Mouse (Mus musculus) granulocyte monocyte progenitor cell, adult 5-6 weeks (primary cell): ENCODE measurements around the gene Tfip11. TPM values are rescaled to one million over a fixed set of nuclear protein-coding genes. Genes with fewer than 3 reads are reported as not detected.
A peak's percentile ranks its signal among the peaks of the same experiment; 100 is the strongest.

Experiments
- ATAC-seq: replicated peaks from 2 replicates; pipeline ENCODE4 v1.8.0; 2016; ENCODE audit warnings: mild to moderate bottlenecking, moderate TSS enrichment, inconsistent platforms; ENCODE audit not compliant: poor library complexity, severe bottlenecking
- total RNA-seq, 2 experiments: library from RNA; stranded (forward) in 1 of 2; stranded (reverse) in 1 of 2; fragments of 200-712, 200-1000 nt in 1 of 2; fragments of >200 nt in 1 of 2; fragmentation: Nextera tagmentation in 1 of 2; gene quantifications; 2 replicates each; pipeline ENCODE4 v1.2.3; 2014 to 2017

The Tfip11 gene
- total RNA-seq, 2 experiments from 2014 or later = 16.6 to 20.1 TPM

GRCm38 (mm10) chr5:112289819-112290535, 36.2 kb upstream of the Tfip11 start:
- ATAC-seq = no peak

DNA sequence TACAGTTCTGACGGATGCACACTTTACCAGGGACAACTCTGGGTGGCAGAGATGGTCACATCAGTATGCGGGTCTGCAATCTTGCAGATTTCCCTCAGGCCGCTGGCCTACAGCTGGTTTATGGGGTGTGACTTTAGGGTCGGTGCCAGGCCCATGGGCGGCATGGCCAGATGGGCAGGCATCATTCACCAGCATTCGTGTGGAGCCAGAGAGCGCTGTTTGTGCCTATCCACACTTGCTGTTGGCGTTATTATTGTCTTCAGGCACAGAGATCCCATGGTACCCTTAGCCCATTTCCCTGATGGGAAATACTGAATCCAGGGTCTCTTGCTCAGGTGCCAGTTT, 35.6 kb upstream of the Tfip11 start:
- no peak for ATAC-seq

- ATAC-seq = no peak
Measured at GRCm38 (mm10) chr5:112291866-112292265, 34.3 kb upstream of the Tfip11 start.

- no peak for ATAC-seq
Measured at GRCm38 (mm10) chr5:112292343-112292980, 33.7 kb upstream of the Tfip11 start.

GRCm38 (mm10) chr5:112293800-112294199, 32.4 kb upstream of the Tfip11 start:
- no peak for ATAC-seq

DNA sequence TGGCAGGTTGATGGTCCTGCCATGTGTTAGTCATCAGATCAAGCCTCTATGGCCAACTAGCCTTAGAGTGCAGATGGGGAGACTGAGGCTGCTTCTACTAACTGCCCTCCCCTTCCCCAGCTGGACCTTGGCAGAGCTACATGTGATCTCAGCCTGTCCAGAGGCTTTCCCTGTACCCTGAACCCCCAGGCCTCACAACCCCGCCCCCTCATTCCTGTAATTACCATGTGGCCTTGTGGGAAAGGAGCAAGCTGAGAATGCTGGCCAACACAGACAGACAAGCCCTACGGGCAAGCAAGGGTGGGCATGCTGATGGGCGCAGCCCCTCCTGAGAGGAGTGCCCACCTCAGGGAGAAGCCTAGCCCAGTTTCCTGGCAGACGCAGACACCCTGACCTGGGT, 31.5 kb upstream of the Tfip11 start:
- no peak for ATAC-seq

DNA sequence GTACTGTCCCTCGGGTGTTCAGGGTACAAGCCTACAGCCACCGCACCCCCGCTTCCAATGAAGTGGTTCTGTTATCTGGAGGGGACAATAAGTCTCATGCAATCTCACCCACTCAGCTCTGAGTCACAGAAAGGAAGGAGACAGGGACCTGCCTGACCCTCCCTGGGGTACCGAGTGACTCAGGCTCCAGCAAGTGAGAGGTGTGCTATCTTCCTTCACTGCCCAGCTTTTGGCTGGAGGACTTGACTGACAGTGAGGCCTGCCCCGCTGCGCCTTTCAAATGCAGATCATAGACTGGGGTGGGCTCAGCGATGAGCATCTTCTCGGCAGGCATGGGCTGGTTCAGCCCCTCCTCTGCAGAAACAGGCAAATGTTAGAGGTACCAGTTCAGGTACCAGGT, 31.0 kb upstream of the Tfip11 start:
- ATAC-seq = no peak

DNA sequence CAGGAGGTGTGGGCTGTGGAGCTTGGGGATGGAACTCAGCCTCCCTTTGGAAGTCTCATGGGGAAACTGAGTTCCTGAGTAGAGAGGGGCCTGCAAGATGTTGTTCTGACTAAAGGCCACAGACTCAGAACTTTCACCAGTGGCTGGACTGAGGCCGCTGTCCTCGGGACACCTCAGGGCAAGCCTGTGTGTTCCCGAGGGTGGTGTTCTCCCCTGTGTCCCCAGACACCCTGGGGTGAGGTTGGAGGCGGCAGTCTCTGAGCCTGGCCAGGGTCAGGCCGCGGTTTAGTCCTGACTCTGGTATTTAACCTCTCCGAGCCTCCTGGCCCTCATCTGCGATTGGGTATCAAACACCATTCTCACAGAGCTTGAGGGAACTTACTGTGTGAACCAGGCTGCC, 30.6 kb upstream of the Tfip11 start:
- ATAC-seq = no peak

DNA sequence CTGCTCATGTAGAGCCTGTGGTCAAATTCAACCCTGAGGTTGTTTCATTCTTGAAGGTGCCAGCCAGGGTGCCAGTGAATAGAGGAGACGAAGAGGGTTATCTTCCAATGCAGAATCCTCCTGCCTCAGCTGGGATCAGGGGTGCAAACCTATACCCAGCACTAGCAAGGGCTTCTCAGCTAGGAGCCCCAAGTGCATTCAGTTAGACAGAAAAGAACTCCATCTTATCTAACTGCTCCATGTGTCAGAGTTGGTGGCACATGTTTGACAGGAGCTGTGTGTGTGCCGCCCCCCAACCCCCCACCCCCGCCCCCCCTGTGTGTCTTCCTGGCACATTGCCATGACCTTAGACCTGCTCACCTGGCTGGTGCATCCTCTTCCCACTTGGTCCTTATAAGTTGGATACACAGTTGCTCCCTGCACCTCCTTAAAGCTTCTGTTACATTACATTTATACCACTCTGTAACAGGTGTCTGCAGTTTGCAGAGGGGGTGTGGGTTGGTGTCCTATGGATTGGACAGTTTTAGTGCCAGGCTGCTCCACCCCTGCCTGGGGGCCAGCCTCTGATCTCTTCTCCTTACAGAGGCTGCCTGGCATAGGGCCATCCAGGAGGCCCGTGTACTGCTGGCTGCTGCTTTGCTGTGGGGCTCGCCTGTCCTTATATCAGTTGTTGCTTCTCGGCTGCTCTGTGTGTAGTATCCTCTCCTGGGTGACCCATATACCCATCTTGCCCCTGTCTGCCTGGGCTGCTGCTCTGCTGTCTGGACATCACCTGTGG, 29.6 kb upstream of the Tfip11 start:
- ATAC-seq = no peak

DNA sequence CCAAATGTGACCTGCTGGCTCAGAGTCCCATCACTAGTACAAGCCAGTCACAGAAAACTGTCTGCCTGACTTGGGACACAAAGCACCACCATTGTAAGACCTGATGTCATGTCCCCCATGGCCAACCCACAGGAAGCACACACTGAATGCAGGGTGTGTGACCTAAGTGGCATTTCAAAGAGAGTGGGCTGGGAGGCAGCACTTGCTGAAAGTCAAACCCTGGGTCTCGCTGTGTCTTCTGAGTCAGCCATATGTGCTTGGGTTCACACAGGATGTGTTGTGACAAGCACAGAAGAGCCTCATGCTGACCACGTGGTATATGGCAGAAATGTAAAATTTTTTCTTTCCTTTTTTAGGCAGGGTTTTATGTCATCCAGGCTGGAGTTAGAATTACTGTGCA, 28.9 kb upstream of the Tfip11 start:
- 0 out of 2 replicates have a peak, but pooled peaks have one; percentile 13 for ATAC-seq

- ATAC-seq = peak; percentile 69
Measured at GRCm38 (mm10) chr5:112298226-112298988, 27.8 kb upstream of the Tfip11 start.

DNA sequence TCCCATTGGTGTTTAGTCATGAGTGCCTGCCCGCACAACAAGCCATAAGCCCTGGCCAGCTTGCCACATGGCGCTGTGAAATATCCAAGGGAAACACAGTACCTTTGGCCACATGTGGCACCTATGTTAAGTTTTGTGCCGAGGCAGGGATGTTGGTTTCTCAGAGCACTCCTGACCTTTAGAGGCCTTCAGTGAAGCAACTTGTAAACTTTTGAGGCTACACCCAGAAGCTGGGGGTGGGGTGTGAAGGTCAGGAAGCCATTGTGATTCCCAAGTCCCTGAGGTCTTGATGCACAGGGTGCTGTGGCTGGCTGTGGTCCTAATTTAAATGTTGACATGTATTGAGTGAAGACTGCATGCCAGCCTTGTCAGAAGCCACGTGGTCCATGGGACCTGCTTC, 26.8 kb upstream of the Tfip11 start:
- ATAC-seq = no peak

DNA sequence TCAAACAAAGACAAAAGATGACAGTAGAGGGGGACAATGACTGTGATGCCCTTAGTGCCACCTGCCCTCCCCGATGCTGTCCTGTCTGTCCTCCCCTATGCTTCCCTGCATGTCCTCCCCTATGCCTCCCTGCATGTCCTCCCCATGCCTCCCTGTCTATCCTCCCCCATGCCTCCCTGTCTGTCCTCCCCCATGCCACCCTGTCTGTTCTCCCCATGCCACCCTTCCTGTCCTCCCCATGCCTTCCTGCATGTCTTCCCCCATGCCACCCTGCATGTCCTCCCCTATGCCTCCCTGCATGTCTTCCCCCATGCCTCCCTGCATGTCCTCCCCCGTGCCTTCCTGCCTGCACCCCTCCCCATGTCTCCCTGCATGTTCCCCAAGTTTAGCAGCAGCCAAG, 26.0 kb upstream of the Tfip11 start:
- no peak for ATAC-seq

DNA sequence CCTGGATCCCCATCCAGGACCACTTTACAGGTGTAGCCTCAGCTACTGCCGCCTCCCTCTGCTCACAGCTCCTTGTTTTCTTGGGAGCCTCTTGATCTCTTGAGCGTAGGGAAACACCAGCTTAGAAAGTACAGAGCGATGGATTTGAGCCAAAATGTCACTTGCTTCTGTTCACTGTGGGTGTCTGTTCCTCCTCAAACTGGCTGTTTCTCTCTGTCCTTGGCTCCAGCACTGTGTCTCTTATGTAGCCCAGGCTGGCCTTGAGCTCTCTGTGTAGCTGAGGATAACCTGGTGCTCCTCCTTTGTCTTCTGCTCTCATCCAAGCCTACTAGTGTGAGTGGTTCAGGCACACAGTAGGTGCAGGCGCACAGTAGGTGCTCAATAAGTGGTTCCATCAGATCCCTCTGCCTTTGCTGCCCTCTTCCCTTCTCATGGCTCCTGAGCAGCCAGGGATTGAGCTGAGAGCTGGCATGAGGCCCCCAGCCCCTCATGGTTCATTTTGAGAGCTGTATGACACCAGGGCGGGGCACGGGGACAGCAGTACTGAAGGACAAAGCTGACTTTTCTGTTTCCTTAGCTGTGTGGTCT, 25.3 kb upstream of the Tfip11 start:
- no peak for ATAC-seq

DNA sequence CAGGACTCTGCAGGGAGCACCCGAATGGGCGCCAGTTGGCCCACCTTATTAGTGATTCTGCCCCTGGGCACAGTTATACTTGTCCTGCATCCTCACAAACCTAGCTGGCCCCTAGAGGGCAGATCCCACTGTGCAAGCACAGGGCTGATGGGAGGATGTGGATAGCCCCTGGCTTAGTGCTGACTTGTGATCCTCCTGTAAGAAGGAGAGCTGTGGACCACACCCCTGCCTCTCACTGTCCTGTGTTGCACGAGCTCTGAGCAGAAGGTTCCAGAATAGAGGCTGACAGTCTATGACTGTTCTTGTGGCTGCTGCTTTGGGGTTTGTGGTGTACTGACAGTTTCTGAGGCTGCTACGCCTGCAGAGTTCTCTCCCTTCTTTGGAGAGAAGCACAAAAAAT, 24.5 kb upstream of the Tfip11 start:
- ATAC-seq = no peak; the same call in 1 of the 2 replicates

- ATAC-seq = no peak
Measured at GRCm38 (mm10) chr5:112302310-112302709, 23.8 kb upstream of the Tfip11 start.

GRCm38 (mm10) chr5:112305842-112306241, 20.3 kb upstream of the Tfip11 start:
- no peak for ATAC-seq

DNA sequence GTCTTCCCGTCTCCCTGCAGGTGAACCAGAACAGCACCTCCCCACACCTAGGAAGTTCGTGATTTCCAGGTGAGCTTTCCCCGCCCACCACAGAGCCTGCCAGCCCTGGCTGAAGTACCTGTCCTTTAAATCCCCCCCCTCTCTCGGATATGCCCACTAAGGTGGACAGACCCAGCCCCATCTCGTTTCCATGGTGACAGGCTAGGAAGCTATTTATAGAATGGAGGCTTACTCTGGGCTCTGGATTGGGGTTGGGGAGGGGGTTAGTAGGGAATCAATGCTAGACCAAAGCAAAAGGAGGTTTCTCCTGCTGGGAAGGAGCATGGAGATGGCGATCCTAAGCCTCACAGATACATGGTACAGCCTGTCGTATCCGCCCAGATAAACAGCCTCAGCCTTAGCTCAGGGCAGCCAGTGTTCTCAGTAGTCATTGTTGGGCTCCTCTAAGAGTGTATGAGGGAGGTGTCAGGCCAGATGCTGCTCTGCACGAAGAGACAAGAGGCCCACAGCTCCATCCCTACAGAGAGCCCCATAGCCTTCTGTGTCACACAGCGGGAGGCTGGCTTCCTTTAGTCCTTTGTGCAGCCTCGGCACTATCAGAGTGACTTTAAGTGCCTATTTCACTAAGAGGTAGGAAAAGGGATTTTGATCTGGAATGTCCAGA, 12.8 kb upstream of the Tfip11 start:
- no peak for ATAC-seq

DNA sequence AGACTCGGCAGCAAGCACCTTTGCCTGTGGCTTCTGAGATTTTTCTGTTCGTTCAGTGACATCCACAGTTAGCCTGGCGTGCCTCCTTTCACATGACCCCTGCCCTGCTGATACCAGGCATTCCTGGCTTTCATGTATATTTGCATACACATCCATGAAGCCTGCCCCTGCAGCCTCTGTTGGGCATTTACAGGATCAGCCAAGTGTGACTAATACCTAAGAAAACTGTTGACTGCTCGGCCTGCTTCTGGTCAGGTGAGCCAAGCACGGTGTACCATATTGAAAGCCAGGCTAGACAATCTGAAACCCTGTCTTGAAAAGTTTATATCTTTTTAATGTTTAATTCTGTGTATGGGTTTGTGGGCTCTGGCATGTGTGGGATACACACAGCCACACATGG, 9.7 kb upstream of the Tfip11 start:
- no peak for ATAC-seq

- peak; percentile 33; the same call in 1 of the 2 replicates for ATAC-seq
Measured at GRCm38 (mm10) chr5:112317328-112317727, 8.8 kb upstream of the Tfip11 start.
